Mouse (Mus musculus) mouse embryonic stem cell (cell line): ENCODE data around the gene Lingo3.

Source experiments
- in situ Hi-C, 2 experiments: fragments of 300-500 bp; cut with MboI; formaldehyde crosslinking; loops; 1 replicate in 1 of 2; 3 replicates in 1 of 2; pipeline ENCODE4 v1.14.3; 2019 to 2020; ENCODE audit warnings: low sequenced_read_pairs in 2 of 2, low pct_unique_long_range_greater_than_20kb in 1 of 2, mixed read lengths in 1 of 2; ENCODE audit not compliant: unreplicated experiment in 1 of 2

Lingo3 gene

DNA sequence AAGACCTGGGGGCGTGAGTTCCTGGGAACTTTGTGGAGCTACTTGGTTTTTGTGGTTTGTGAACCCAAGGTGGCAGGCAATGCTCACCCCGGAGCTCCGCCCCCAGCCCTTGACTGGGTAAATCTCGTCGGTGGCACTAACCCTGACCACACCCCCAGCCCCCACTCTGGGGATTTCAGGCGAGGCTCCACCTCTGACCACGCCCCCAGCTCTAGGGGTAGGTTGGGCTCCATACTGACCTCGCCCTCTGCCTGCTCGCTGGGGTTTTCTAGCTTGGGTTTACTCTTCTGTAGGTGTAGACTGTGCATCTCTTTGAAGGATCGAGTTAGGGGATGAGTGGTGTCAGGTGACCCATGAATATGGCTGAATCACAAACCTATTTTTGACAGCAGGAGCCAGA lies 4.7 kb upstream of the Lingo3 start:
- in situ Hi-C loops: no loop called here

DNA sequence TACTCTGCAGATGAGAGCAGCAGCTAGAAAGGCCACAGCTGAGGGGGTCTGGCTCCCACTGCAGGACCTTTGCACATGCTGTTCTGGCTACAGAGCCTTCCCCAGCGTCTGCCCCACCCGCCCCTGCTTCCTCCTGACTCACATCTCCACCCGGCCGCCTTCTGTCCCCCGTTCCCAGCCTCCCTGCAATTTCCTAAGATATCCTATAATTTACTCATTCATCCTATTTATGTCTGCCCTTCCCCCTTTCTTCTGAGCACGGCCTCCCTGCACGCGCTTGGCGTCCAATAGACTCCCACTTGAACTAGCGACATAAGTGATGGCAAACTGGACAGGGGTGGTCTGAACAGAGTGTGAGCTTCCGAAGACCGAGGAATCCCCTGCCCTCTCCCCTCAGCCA lies 1.9 kb upstream of the Lingo3 start:
- in situ Hi-C loops: no loop called here

DNA sequence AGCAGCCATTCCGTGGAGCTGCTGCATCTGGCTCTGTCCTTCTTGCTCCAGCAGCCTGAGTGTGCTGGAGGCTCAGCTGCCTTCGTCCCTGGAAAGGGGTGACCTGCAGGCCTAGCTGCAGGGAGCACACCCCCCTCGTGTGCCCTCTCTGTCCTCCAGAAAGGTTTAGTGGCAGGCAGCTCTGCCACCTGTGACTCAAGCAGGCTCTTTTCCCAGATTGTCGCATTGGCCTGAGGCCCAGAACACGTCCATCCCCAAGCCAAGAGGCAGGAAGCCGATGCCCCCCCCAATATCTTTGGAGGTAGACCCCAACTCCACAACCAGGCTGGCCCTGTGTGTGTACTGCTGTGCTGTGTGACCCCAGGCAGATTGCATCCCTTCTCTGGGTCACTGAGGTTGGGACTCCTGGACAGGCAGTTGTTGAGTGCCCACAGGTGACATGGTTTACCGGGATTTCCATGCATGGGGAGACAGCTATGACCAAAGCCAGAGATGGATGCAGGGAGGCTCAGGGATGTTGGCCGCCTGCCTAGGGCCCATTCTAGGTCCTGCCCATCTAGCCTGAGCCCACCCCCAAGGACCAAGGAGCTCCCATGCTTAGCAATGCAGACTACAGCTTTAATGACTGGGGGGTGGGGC lies 1.3 kb upstream of the Lingo3 start:
- in situ Hi-C loops: no loop called here

DNA sequence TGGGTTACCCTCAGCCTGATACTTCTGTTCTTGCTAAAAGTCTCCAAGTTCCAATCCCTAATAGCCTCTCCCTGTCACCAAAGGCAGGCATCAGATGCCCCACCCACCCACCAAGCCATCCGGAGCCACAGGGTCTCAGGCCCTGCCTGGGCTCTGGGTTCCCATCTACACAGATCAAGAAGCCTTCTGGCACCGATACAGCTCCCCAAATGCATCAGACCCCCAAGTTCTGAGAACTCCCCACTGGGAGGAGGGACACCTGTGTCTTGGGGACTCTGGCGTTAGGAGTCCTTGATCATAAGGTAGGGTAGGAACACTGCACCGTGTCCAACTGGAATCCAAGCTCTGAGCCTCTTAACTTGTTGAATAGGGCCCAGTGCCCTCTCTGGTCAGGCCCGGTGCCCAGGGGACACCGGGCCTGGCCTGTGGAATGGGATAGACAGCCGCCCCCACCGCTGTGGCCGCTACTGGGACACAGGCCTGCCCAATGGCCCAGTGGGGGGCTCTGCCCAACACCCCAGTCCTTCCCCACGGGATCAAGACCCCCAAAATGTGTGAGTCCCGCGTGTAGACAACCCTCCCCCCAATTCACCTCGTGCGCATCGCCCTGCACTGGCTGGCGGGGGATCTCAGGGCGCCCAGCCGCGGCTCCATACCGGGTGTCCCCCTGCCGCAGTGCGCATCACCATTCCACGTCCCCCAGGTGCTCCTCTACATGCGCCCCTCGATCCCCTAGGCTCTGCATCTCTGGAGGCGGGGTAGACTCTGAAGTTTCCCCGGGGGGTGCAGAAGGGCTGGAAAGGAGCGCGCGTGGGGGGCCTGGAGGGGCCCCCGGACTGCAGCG lies 530 bp downstream of the Lingo3 start:
- in situ Hi-C loops: no loop called here

DNA sequence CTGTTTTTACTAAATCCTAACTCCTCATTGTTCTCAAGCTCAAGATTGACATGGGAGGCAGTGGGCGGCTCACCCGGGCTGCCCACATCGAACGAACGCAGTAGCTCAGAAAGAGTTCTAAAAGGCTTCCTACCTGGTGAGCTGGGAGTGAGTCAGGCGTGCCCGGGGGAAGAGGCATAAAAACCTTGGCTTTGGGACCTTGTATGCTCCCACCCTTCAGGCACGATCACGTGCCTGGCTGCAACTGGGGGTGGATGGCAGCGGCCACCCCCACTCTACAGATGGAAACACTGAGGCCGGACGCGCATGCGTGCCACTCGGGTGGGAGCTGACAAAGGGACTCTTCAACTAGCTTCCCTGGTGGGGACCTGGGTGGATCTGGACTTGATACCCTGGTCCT lies 1.5 kb downstream of the Lingo3 start:
- in situ Hi-C loops: no loop called here

DNA sequence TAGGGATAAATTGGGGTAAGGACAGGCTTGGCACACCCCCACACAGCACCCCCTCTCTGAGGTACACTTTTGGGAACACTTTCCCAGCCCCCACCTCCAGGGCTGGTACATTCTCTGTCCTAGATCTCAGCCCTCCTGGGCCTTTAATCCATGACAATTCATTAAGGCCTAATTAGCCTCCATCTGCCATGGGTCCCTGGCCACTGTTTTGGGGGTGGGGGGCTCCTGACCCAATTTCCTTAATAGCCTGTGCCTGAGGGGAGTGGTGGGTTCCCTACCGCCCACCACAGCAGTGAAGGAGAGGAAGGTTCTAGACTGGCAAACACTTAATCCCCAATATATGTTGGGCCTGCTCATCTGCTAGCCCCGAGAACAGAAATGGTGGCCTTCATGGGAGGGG lies 2.2 kb downstream of the Lingo3 start:
- in situ Hi-C loops: no loop called here

DNA sequence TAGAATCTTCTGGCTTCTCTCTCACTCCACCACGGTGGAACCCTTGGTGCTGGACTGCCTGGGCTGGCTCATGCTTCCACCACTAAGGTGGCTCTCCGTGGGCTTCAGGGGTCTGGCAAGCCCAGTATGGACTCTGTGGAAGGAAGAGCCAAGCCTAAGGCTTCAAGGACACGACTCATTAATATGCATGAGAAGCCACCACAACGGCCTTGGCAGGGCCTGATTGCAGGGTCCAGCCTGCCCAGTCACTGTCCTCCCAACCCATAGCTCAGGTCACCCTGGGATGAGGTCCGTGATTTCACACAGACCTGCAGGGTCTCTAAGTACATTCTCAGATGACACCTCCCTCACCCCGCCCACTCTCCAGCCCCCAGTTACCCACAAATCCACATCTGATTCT lies 4.0 kb downstream of the Lingo3 start:
- in situ Hi-C loops: no loop called here

DNA sequence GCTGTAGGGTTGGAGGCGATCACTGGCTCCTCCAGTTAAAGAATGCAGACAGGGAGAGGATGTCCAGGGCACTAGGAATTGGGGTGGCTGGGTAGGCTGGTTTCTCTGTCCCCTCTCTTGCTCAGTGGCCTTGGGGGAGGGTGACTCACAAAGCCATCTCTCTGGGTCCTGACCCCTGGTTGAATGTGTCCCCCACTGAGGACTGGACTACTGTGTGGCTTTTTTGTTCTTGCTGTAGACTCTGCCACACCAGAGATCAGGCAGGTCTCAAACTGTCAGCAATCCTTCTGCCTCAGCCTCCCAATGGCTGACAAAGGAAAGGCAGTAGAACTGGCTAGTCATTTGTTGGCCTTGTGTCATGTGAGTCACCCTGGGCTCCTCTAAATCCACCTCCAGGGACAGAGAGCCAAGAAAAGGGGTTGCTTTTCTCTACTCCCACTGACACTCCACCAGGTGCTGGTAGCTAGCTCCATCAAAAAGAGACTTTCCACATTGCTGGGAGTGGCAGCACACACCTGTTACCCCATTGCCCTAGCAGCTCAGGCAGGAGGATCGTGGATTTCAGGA lies 5.4 kb downstream of the Lingo3 start:
- in situ Hi-C loops: no loop called here

DNA sequence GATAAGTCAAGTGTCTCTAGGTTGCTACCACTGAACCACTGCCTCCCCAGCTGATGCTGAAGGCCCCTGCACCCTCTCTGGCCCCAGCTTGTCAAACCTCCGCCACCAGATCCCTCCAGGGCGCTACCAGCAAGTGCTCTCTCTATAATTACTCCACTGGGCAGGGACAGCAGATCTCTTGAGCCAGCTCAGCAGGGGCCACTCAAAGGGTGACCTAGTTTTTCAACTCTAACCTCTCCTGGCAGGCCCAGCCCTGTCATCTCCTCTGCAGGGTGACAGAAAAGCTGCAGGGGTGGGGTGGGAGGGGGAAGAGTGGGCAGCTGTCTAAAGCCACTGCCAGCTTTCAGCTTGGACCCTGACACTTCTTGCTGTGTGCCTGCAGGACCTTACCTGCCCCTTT lies 6.0 kb downstream of the Lingo3 start:
- in situ Hi-C loops: no loop called here

DNA sequence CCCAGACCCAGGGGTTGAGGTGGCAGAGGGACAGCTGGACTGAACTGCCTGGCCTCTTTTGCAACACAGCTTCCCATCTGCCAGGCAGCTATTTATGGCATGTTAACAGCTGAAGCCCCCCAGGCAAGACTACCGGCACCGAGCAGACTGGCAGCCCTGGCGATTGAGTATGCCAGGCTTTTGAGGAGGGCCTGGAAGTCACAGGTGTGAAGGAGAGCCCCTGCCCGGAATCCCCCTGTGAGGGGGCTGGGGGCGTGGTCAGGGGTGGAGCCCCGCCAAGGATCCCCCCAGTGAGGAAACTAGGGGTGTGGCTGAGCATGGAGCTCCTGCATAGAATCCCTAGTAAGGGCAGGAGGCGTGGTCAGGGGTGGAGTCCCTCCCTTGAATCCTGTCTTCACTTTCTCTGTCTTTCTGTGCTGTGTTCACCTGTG lies 6.9 kb downstream of the Lingo3 start:
- in situ Hi-C loops: no loop called here

DNA sequence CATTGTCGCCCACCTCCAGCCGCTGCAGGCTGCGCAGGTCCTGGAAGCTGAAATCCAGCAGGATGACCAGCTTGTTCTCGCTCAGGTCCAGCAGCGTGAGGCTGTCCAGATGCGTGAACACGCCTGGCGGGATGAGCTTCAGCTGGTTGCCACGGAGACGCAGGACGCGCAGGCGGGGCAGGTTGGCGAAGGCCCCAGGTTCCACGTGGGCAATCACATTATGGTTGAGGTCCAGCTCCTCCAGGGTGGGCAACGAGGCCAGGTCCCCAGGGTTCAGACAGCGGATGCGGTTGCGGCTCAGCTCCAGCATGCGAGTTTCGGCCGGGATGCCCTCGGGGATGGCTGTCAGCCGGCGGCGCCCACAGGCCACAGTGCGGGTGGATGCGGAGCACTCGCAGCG lies 8.2 kb downstream of the Lingo3 start:
- in situ Hi-C loops: no loop called here

DNA sequence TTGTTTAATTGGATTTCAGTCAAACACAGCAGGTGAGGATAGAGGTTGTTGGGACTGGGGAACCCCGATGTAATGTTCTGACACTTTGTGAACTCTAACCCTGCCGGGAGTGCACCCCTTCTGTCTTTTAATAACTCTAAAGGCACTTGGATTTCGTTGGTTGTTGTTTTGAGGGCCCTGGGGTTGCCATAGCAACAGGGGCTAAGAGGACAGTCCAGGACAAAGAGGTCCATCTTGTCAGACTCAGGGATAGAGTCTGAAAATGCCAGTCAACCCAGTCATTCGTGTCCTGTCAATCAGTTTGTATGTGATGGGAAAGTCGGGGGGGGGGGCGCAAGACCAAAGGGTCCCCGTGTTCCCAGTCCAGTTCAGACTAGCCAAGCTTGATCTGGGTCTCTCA lies 11.0 kb downstream of the Lingo3 start:
- in situ Hi-C loops: no loop called here

DNA sequence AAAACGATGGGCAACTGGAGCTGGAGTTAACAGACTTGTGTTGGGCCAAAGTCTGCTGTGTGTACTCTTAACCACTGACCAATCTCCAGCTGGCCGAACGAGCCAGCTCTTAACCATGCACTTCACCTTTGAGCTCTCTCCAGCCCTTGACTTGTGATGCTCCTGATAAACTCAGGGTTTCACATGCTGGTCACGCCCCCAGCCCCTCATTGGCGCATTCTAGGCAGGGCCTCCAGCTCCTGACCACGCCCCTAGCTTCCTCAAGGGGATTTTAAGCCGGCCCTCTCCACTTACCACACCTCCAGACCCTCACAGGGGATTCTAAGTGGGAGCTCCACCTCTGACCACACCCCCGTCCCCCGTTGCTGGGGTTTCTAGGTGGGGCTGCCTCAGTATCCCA lies 12.7 kb downstream of the Lingo3 start:
- in situ Hi-C loops: no loop called here

DNA sequence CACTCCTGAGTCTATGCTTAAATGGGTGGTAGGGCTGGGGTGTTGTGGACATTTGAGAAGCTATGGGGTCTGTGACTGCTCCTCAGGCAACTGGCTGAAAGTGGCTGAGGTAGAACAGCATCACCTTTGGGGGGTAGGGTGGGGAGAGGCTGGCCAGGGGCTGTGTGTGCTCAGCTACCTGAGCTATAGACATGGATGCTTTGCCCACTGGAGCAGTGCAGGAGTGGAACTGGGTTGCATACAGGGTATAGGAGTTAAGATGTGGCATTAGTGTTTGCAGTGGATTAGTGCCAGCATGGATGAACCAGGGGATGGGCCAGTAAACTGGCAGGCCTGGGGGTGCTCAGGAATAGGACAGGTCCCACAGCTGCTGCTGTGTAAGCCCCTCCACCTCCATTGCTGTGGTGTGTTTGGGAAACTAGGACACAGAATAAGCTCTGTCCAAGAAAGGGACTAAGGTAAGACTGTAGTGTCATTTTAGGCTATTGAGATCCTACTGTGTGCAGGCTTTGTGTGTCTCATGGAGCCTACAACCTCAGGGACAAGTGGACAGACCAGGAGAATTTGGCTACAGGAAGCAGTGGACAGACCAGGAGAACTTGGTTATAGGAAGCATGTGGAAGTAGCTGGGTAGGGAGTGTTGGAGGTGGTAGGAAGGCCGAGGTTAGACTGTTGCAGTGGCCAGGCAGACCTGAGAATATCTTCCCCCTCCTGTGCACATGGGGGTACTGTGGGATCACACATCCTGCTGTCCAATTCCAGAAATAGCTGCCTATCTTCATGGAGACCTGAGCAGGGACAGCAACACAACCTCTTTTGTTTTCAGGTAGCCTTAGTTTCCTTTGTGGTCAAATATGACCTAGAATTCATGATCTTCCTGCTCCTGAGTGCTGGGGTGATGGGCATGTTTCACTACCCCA lies 14.2 kb downstream of the Lingo3 start:
- in situ Hi-C loops: loop anchor here in 1 of 2 experiments (10.0 kb wide), 1 partner anchor 165 kb away; no protein-coding TSS in a partner anchor

DNA sequence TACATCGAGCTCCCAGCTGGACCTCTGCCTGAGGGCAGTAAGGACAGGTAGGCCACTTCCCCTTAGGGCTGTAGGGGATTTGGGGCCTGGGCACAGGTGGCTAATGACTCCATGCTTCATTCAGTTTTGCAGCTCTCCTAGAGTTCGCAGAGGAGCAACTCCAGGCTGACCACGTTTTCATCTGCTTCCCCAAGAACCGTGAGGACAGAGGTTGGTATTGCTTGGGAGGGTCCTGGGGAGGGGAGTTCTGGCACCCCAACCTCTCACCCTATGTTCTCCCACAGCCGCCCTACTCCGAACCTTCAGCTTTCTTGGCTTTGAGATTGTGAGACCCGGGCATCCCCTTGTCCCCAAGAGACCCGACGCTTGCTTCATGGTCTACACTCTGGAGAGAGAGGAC lies 15.3 kb downstream of the Lingo3 start:
- in situ Hi-C loops: loop anchor here in 1 of 2 experiments (10.0 kb wide), 1 partner anchor 166 kb away; no protein-coding TSS in a partner anchor

DNA sequence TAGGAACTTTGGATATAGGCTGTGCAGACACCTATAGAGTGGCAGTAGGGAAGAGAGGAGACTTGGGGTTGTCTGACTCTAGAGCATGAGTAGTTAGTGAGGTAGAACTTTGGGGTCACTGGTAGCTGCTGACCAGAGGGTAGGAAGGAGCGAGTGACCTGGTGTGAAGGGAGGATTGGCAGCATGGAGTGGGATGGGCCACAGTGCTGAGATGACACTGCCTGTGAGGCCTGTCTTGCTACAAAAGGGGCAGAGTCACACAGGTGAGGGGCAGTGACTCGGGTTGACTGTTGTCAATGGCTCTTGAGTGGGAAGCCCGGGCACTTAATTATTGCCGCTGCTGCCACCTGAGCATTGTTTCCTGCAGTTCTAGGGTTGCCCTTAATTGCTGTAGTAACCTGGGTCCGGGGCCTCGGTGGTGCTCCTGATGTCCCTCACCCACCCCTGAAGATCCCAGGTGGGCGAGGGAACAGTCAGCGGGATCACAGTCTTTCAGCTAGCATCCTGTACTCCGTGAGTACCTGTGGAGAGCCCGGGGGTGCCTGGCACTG lies 15.9 kb downstream of the Lingo3 start:
- in situ Hi-C loops: loop anchor here in 1 of 2 experiments (10.0 kb wide), 1 partner anchor 167 kb away; no protein-coding TSS in a partner anchor

DNA sequence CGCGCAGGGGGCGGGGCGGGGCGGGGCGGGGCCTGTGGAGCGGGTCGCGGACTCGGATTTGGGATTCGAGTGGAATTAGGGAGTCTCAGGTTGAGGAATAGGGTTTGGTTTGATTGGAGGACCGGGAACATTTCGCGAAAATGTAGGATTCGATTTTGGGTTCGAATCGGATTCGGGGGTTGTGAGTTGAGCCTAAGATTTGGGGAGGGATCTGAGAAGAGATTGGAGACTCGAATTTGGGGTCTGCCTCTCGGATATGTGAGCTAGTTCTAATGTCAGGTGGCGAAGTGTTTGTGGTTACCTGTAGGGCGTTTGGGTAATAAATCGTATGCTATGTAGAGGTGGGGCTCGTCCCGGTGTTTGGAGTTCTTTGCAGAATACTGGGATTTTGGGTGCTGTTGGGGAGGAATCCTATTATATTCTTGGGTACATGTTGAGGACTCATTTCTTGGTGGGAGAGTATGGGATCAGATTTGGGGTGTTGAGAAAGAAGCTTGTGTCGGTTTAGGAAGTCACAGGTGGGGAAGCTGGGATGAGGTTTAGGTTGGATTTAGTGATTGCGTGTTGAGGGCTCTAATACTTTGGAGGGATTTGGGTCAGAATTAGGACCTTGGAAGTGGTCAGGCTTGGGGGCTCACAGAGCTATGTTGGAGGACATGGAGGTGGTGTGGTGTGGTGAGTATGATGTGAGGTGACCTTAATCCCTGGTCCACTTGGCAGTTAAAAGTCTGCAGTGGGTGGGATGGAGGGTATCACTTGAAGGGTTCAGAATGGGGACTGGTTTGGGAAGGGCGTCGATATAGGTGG lies 16.6 kb downstream of the Lingo3 start:
- in situ Hi-C loops: loop anchor here in 1 of 2 experiments (10.0 kb wide), 1 partner anchor 168 kb away; no protein-coding TSS in a partner anchor
